Mouse (Mus musculus) ovary, postnatal 14 days (tissue): Measurements from ENCODE around the gene Mrc1.
"Not testable (repeated sequence)": the region's sequence is repeated elsewhere in the genome, so short reads cannot be mapped to it uniquely, and the experiment has no call there.

Experiments used
- DNase-seq: peaks from one replicate; pipeline ENCODE4 v3.0.0; 2022; ENCODE audit warnings: low spot score

The Mrc1 gene

GRCm38 (mm10) chr2:14229149-14229548 is at the start of gene Mrc1:
Mrc1 (plus strand) TSS chr2:14229392.
- no peak for DNase-seq

GRCm38 (mm10) chr2:14184375-14184774 is 44.8 kb upstream of the Mrc1 start:
- DNase-seq = no peak

- DNase-seq = no peak
Observed at GRCm38 (mm10) chr2:14190684-14191083, 38.5 kb upstream of the Mrc1 start.

- DNase-seq = no peak
Observed at GRCm38 (mm10) chr2:14191601-14192000, 37.6 kb upstream of the Mrc1 start.

GRCm38 (mm10) chr2:14192046-14192445 is 37.1 kb upstream of the Mrc1 start:
- no peak for DNase-seq

- DNase-seq = not testable (repeated sequence)
Observed at GRCm38 (mm10) chr2:14198325-14198903, 30.8 kb upstream of the Mrc1 start.

- no peak for DNase-seq
Observed at GRCm38 (mm10) chr2:14199621-14200020, 29.6 kb upstream of the Mrc1 start.

GRCm38 (mm10) chr2:14200879-14201445 is 28.2 kb upstream of the Mrc1 start:
- not testable (repeated sequence) for DNase-seq

- no peak for DNase-seq
Observed at GRCm38 (mm10) chr2:14204308-14204707, 24.9 kb upstream of the Mrc1 start.

GRCm38 (mm10) chr2:14206798-14207197 is 22.4 kb upstream of the Mrc1 start:
- DNase-seq = no peak

GRCm38 (mm10) chr2:14210731-14211130 is 18.5 kb upstream of the Mrc1 start:
- no peak for DNase-seq

- no peak for DNase-seq
Observed at GRCm38 (mm10) chr2:14211606-14212005, 17.6 kb upstream of the Mrc1 start.

- no peak for DNase-seq
Observed at GRCm38 (mm10) chr2:14214764-14215163, 14.4 kb upstream of the Mrc1 start.

- no peak for DNase-seq
Observed at GRCm38 (mm10) chr2:14216653-14217052, 12.5 kb upstream of the Mrc1 start.

GRCm38 (mm10) chr2:14218126-14218525 is 11.1 kb upstream of the Mrc1 start:
- no peak for DNase-seq

- no peak for DNase-seq
Observed at GRCm38 (mm10) chr2:14224387-14224786, 4.8 kb upstream of the Mrc1 start.

GRCm38 (mm10) chr2:14228495-14228894 is 697 bp upstream of the Mrc1 start:
- DNase-seq = no peak

GRCm38 (mm10) chr2:14229979-14230378 is 787 bp downstream of the Mrc1 start:
- DNase-seq = no peak

- DNase-seq = no peak
Observed at GRCm38 (mm10) chr2:14232897-14233296, 3.7 kb downstream of the Mrc1 start.

- DNase-seq = no peak
Observed at GRCm38 (mm10) chr2:14233983-14234382, 4.8 kb downstream of the Mrc1 start.

- DNase-seq = no peak
Observed at GRCm38 (mm10) chr2:14235319-14235718, 6.1 kb downstream of the Mrc1 start.

GRCm38 (mm10) chr2:14236920-14237319 is 7.7 kb downstream of the Mrc1 start:
- no peak for DNase-seq

- no peak for DNase-seq
Observed at GRCm38 (mm10) chr2:14237723-14238122, 8.5 kb downstream of the Mrc1 start.

- no peak for DNase-seq
Observed at GRCm38 (mm10) chr2:14239151-14239550, 10.0 kb downstream of the Mrc1 start.
